Mouse (Mus musculus): ENCODE results near the gene Cyb5r4. TPM values are rescaled to one million over a fixed set of nuclear protein-coding genes. Genes with fewer than 3 reads are reported as not detected.

Cyb5r4 gene
- polyA plus RNA-seq, 1 experiment from 2014 or later: 105 TPM

GRCm38 (mm10) chr9:87008507-87008906, 13.3 kb upstream of the Cyb5r4 start:
- Histone ChIP-seq H3K9ac (ENCODE audit: low read depth, low read length) (no peak overlapping the region), H3K27ac (ENCODE audit: low read depth, low read length) (no peak overlapping the region), H3K27me3 (ENCODE audit: control insufficient read depth, insufficient read depth, low read length) (no peaks in the 10 kb centered on the region), H3K4me2 (replicated peaks; ENCODE audit: low read depth, low read length) (no peak overlapping the region), H3K4me1 (replicated peaks; ENCODE audit: control insufficient read depth, insufficient read depth, low read length) (no peaks in the 10 kb centered on the region), H3K36me3 (ENCODE audit: control insufficient read depth, insufficient read depth, low read length) (no peaks in the 10 kb centered on the region), H3K9me3 (ENCODE audit: control insufficient read depth, low read length) (no peaks in the 10 kb centered on the region), H3K4me3 (ENCODE audit: low read depth, low read length) (no peak overlapping the region)
- DNase-seq (ENCODE audit: low spot score) (no peak), ATAC-seq (ENCODE audit: low FRiP score) (no peak)
- 69% methylated on average over 6 of the region's 6 CpGs for WGBS

GRCm38 (mm10) chr9:87008919-87009318, 12.9 kb upstream of the Cyb5r4 start:
- Histone ChIP-seq H3K9ac (ENCODE audit: low read depth, low read length) (no peak overlapping the region), H3K4me1 (replicated peaks; ENCODE audit: control insufficient read depth, insufficient read depth, low read length) (no peaks in the 10 kb centered on the region), H3K4me3 (ENCODE audit: low read depth, low read length) (no peak overlapping the region), H3K4me2 (replicated peaks; ENCODE audit: low read depth, low read length) (no peak overlapping the region), H3K27me3 (ENCODE audit: control insufficient read depth, insufficient read depth, low read length) (no peaks in the 10 kb centered on the region; the same call in 1 of the 2 replicates), H3K9me3 (ENCODE audit: control insufficient read depth, low read length) (no peaks in the 10 kb centered on the region), H3K27ac (ENCODE audit: low read depth, low read length) (no peak overlapping the region), H3K36me3 (ENCODE audit: control insufficient read depth, insufficient read depth, low read length) (no peaks in the 10 kb centered on the region)
- WGBS: 78% methylated on average over 1 of the region's 1 CpGs
- ATAC-seq (ENCODE audit: low FRiP score) (no peak; the same call in 1 of the 2 replicates), DNase-seq (ENCODE audit: low spot score) (peak; percentile 8)

GRCm38 (mm10) chr9:87015288-87015937, 6.4 kb upstream of the Cyb5r4 start, which contains the start of gene Ripply2:
TSS of gene Ripply2 (plus strand) at chr9:87015537.
- under 1% methylated on average over 71 of the region's 71 CpGs for WGBS
- Histone ChIP-seq H3K9me3 (ENCODE audit: control insufficient read depth, low read length) (no peaks in the 10 kb centered on the region), H3K36me3 (ENCODE audit: control insufficient read depth, insufficient read depth, low read length) (no peaks in the 10 kb centered on the region), H3K4me3 (ENCODE audit: low read depth, low read length) (peak within 1 kb of the TSS; percentile 55), H3K4me2 (replicated peaks; ENCODE audit: low read depth, low read length) (peak within 1 kb of the TSS; percentile 89), H3K4me1 (replicated peaks; ENCODE audit: control insufficient read depth, insufficient read depth, low read length) (no peaks in the 10 kb centered on the region), H3K27ac (ENCODE audit: low read depth, low read length) (no peak within 1 kb of the TSS), H3K27me3 (ENCODE audit: control insufficient read depth, insufficient read depth, low read length) (peaks cover 4% of the 10 kb centered on the region), H3K9ac (ENCODE audit: low read depth, low read length) (peak within 1 kb of the TSS; percentile 69)
- peak; percentile 87 for ATAC-seq (ENCODE audit: low FRiP score)
- DNase-seq (ENCODE audit: low spot score): peak; percentile 73

GRCm38 (mm10) chr9:87015938-87016294, 5.9 kb upstream of the Cyb5r4 start:
- Histone ChIP-seq H3K4me1 (replicated peaks; ENCODE audit: control insufficient read depth, insufficient read depth, low read length) (no peaks in the 10 kb centered on the region), H3K27ac (ENCODE audit: low read depth, low read length) (no peak overlapping the region), H3K9ac (ENCODE audit: low read depth, low read length) (peak overlapping the region; percentile 69), H3K36me3 (ENCODE audit: control insufficient read depth, insufficient read depth, low read length) (no peaks in the 10 kb centered on the region), H3K4me3 (ENCODE audit: low read depth, low read length) (peak overlapping the region; percentile 55), H3K27me3 (ENCODE audit: control insufficient read depth, insufficient read depth, low read length) (peaks cover 4% of the 10 kb centered on the region), H3K4me2 (replicated peaks; ENCODE audit: low read depth, low read length) (peak overlapping the region; percentile 89), H3K9me3 (ENCODE audit: control insufficient read depth, low read length) (no peaks in the 10 kb centered on the region)
- WGBS: 5% methylated on average over 10 of the region's 10 CpGs
- DNase-seq (ENCODE audit: low spot score): peak; percentile 30
- peak; percentile 78 for ATAC-seq (ENCODE audit: low FRiP score)

GRCm38 (mm10) chr9:87025764-87026163, 4.0 kb downstream of the Cyb5r4 start:
- Histone ChIP-seq H3K27ac (ENCODE audit: low read depth, low read length) (no peak overlapping the region), H3K4me3 (ENCODE audit: low read depth, low read length) (no peak overlapping the region), H3K9me3 (ENCODE audit: control insufficient read depth, low read length) (no peaks in the 10 kb centered on the region), H3K4me1 (replicated peaks; ENCODE audit: control insufficient read depth, insufficient read depth, low read length) (no peaks in the 10 kb centered on the region), H3K27me3 (ENCODE audit: control insufficient read depth, insufficient read depth, low read length) (no peaks in the 10 kb centered on the region), H3K4me2 (replicated peaks; ENCODE audit: low read depth, low read length) (no peak overlapping the region), H3K36me3 (ENCODE audit: control insufficient read depth, insufficient read depth, low read length) (no peaks in the 10 kb centered on the region), H3K9ac (ENCODE audit: low read depth, low read length) (no peak overlapping the region)
- WGBS: 81% methylated on average over 6 of the region's 6 CpGs
- ATAC-seq (ENCODE audit: low FRiP score) (no peak), DNase-seq (ENCODE audit: low spot score) (no peak)

GRCm38 (mm10) chr9:87027423-87028084, 5.7 kb downstream of the Cyb5r4 start:
- H3K4me3 ChIP-seq (ENCODE audit: low read depth, low read length): no peak overlapping the region
- H3K27ac ChIP-seq (ENCODE audit: low read depth, low read length): no peak overlapping the region
- no peaks in the 10 kb centered on the region for H3K36me3 ChIP-seq (ENCODE audit: control insufficient read depth, insufficient read depth, low read length)
- no peaks in the 10 kb centered on the region for H3K4me1 ChIP-seq (replicated peaks; ENCODE audit: control insufficient read depth, insufficient read depth, low read length)
- H3K9me3 ChIP-seq (ENCODE audit: control insufficient read depth, low read length): no peaks in the 10 kb centered on the region
- WGBS: 47% methylated on average over 8 of the region's 8 CpGs
- DNase-seq (ENCODE audit: low spot score) (peak; percentile 82), ATAC-seq (ENCODE audit: low FRiP score) (peak; percentile 76)
- no peaks in the 10 kb centered on the region for H3K27me3 ChIP-seq (ENCODE audit: control insufficient read depth, insufficient read depth, low read length)
- H3K9ac ChIP-seq (ENCODE audit: low read depth, low read length): no peak overlapping the region
- H3K4me2 ChIP-seq (replicated peaks; ENCODE audit: low read depth, low read length): no peak overlapping the region

- no peak overlapping the region for H3K4me3 ChIP-seq (ENCODE audit: low read depth, low read length)
- no peak overlapping the region for H3K27ac ChIP-seq (ENCODE audit: low read depth, low read length)
- no peaks in the 10 kb centered on the region for H3K4me1 ChIP-seq (replicated peaks; ENCODE audit: control insufficient read depth, insufficient read depth, low read length)
- H3K27me3 ChIP-seq (ENCODE audit: control insufficient read depth, insufficient read depth, low read length): no peaks in the 10 kb centered on the region
- H3K4me2 ChIP-seq (replicated peaks; ENCODE audit: low read depth, low read length): no peak overlapping the region
- H3K9ac ChIP-seq (ENCODE audit: low read depth, low read length): no peak overlapping the region
- no peak for DNase-seq (ENCODE audit: low spot score)
- ATAC-seq (ENCODE audit: low FRiP score): no peak
- H3K9me3 ChIP-seq (ENCODE audit: control insufficient read depth, low read length): no peaks in the 10 kb centered on the region
- H3K36me3 ChIP-seq (ENCODE audit: control insufficient read depth, insufficient read depth, low read length): no peaks in the 10 kb centered on the region
- WGBS: 90% methylated on average over 4 of the region's 4 CpGs
These were observed 10.4 kb downstream of the Cyb5r4 start for GRCm38 (mm10) chr9:87032196-87032595.

- Histone ChIP-seq H3K4me1 (replicated peaks; ENCODE audit: control insufficient read depth, insufficient read depth, low read length) (no peaks in the 10 kb centered on the region), H3K27me3 (ENCODE audit: control insufficient read depth, insufficient read depth, low read length) (no peaks in the 10 kb centered on the region), H3K36me3 (ENCODE audit: control insufficient read depth, insufficient read depth, low read length) (no peaks in the 10 kb centered on the region), H3K4me3 (ENCODE audit: low read depth, low read length) (no peak overlapping the region), H3K9me3 (ENCODE audit: control insufficient read depth, low read length) (no peaks in the 10 kb centered on the region), H3K27ac (ENCODE audit: low read depth, low read length) (no peak overlapping the region), H3K4me2 (replicated peaks; ENCODE audit: low read depth, low read length) (no peak overlapping the region), H3K9ac (ENCODE audit: low read depth, low read length) (no peak overlapping the region)
- ATAC-seq (ENCODE audit: low FRiP score) (no peak), DNase-seq (ENCODE audit: low spot score) (no peak)
- WGBS: 59% methylated on average over 2 of the region's 2 CpGs
These were observed 13.2 kb downstream of the Cyb5r4 start for GRCm38 (mm10) chr9:87034831-87035580.
